Mouse (Mus musculus) ES-CJ7 (cell line): ENCODE results near the gene Olfr1281.
"Not testable (repeated sequence)": the region's sequence is repeated elsewhere in the genome, so short reads cannot be mapped to it uniquely, and the experiment has no call there.

ENCODE experiments used
- DNase-seq: peaks from one replicate; pipeline ENCODE4 v3.0.0; 2011; ENCODE audit warnings: low read depth, low spot score

Gene Olfr1281

GRCm38 (mm10) chr2:111326220-111326619 is at the start of gene Olfr1281:
Gene Olfr1281, plus strand, starts transcription at chr2:111326520.
- DNase-seq = peak; percentile 4

GRCm38 (mm10) chr2:111289836-111290235 is 36.5 kb upstream of the Olfr1281 start, which contains the start of gene Olfr1278:
Gene Olfr1278, plus strand, starts transcription at chr2:111290136.
- DNase-seq = no peak

GRCm38 (mm10) chr2:111298541-111298940 is 27.8 kb upstream of the Olfr1281 start:
- no peak for DNase-seq

GRCm38 (mm10) chr2:111300374-111300773 is 25.9 kb upstream of the Olfr1281 start, which contains the start of gene Olfr1279:
Gene Olfr1279, plus strand, starts transcription at chr2:111300635.
- DNase-seq = no peak

GRCm38 (mm10) chr2:111313717-111314116 is 12.6 kb upstream of the Olfr1281 start, which contains the start of gene Olfr1280:
Gene Olfr1280, plus strand, starts transcription at chr2:111314017.
- no peak for DNase-seq

- DNase-seq = not testable (repeated sequence)
These were observed 7.4 kb downstream of the Olfr1281 start for GRCm38 (mm10) chr2:111333721-111334120.

- DNase-seq = no peak
These were observed 9.7 kb downstream of the Olfr1281 start, which contains the start of gene Olfr1282 for GRCm38 (mm10) chr2:111335976-111336375. Gene Olfr1282, minus strand, starts transcription at chr2:111336076.

GRCm38 (mm10) chr2:111366490-111366889 is 40.2 kb downstream of the Olfr1281 start, which contains the start of gene Olfr1283:
Gene Olfr1283, plus strand, starts transcription at chr2:111366790.
- DNase-seq = no peak

- DNase-seq = no peak
These were observed 48.9 kb downstream of the Olfr1281 start, which contains the start of gene Olfr1284 for GRCm38 (mm10) chr2:111375222-111375621. Gene Olfr1284, plus strand, starts transcription at chr2:111375522.
